Comparison of ENCODE assay signal across 12 mouse cellular contexts in the genomic region with DNA sequence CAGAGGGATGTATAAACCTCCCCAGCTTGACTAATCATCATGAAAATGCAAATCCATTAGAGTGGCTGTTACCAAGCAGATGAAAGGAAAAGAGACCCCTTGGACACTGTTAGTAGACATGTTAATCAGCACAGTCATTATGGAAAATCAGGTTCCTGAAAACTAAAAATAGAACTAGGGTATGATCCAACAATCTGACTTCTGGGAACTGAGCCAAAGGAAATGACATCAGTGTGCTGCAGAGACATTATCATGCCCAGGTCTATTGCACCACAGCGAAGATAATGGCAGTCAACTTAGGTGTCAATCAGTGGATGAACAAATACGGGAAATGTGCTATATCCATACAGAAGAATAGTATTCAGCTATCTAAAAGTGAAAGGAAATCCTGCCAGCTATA. TPM values are rescaled to one million over a fixed set of nuclear protein-coding genes. Genes with fewer than 3 reads are reported as not detected.
DNase-seq lines count a peak whose midpoint lies in the region; ATAC-seq and TF ChIP-seq lines count a peak whose summit lies in the region.
"Had no signal": no experiment of that assay in that cellular context is flagged by ENCODE, and none has a peak within 500 bp of the region (broad histone marks: within the 10 kb centered on the region; RNA-seq: fewer than 3 reads in every experiment).

No protein-coding gene starts in this region.

- H3K36me3 ChIP-seq in heart, postnatal 0 days (replicated peaks; ENCODE audit: control insufficient read depth, insufficient read depth, low read length), result no peaks in the 10 kb centered on the region
- H3K36me3 ChIP-seq: limb, embryonic 13.5 days had no signal

- no peak overlapping the region for H3K9ac ChIP-seq in heart, postnatal 0 days (replicated peaks; ENCODE audit: low read depth, low read length)
- H3K9ac ChIP-seq: limb, embryonic 13.5 days had no signal

- peak; percentile 93 for DNase-seq in heart, adult 11 months
- DNase-seq in heart, postnatal 25 days (ENCODE audit: low spot score), result no peak
- peak; percentile 87 for DNase-seq in 416B (ENCODE audit: low read depth)
- DNase-seq in heart, postnatal 0 days (ENCODE audit: low spot score), result peak; percentile 66
- DNase-seq in layer of hippocampus, adult 18-20 months (ENCODE audit: low spot score in 2 of 2), result no peak
- DNase-seq in B cell, adult 2 months, result no peak
- DNase-seq: adrenal gland, postnatal 25 days; gastrocnemius, postnatal 25 days; kidney, postnatal 25 days had no signal

- 12% methylated on average over 2 of the region's 2 CpGs for WGBS in heart, postnatal 0 days

- H3K27ac ChIP-seq in brown adipose tissue, adult 24 weeks (replicated peaks; ENCODE audit: low read depth, low read length), result peak overlapping the region; percentile 79
- H3K27ac ChIP-seq in heart, postnatal 0 days (ENCODE audit: low read depth), result peak overlapping the region; percentile 55; the same call in 1 of the 2 replicates
- H3K27ac ChIP-seq: limb, embryonic 13.5 days had no signal

- no peak overlapping the region for H3K4me3 ChIP-seq in brown adipose tissue, adult 24 weeks (ENCODE audit: insufficient read depth, low read depth, low read length)
- no peak overlapping the region for H3K4me3 ChIP-seq in heart, postnatal 0 days (ENCODE audit: low read depth, low read length)
- H3K4me3 ChIP-seq: limb, embryonic 13.5 days had no signal

- 0 out of 2 replicates have a peak, but pooled peaks have one; percentile 72 for TF ChIP-seq EP300 in heart, postnatal 0 days (IDR thresholded peaks at IDR 0.05; ENCODE audit: low read depth)

- no peaks in the 10 kb centered on the region for H3K27me3 ChIP-seq in heart, postnatal 0 days (ENCODE audit: control insufficient read depth, insufficient read depth, low read length)
- H3K27me3 ChIP-seq: limb, embryonic 13.5 days had no signal

- peak; percentile 82 for ATAC-seq in heart, postnatal 0 days (ENCODE audit: insufficient read depth, low read depth)
- no peak for ATAC-seq in erythroblast, adult 5-6 weeks (replicated peaks; ENCODE audit: low FRiP score, poor library complexity, severe bottlenecking)

- H3K4me2 ChIP-seq in heart, postnatal 0 days (ENCODE audit: low read depth, low read length), result no peak overlapping the region
- H3K4me2 ChIP-seq: limb, embryonic 13.5 days had no signal

- intact Hi-C loops in heart, postnatal 25 days (cut with DNase I), result loop anchor here (2.0 kb wide), 1 partner anchor 97 kb away; no protein-coding TSS in a partner anchor

- peaks cover 6% of the 10 kb centered on the region; the same call in 1 of the 2 replicates for H3K4me1 ChIP-seq in brown adipose tissue, adult 24 weeks (ENCODE audit: control insufficient read depth, insufficient read depth, insufficient read length, low read length)
- H3K4me1 ChIP-seq in heart, postnatal 0 days (ENCODE audit: control insufficient read depth, insufficient read depth), result 0 out of 2 replicates have a peak, but pooled peaks cover 5% of the 10 kb centered on the region
- H3K4me1 ChIP-seq: limb, embryonic 13.5 days had no signal

- no peak for TF ChIP-seq CTCF in heart, postnatal 0 days (IDR thresholded peaks at IDR 0.05; ENCODE audit: low read depth)

- peaks cover 8% of the 10 kb centered on the region; the same call in 1 of the 2 replicates for H3K9me3 ChIP-seq in heart, postnatal 0 days (replicated peaks; ENCODE audit: control insufficient read depth, low read length)
- H3K9me3 ChIP-seq: limb, embryonic 13.5 days had no signal

RNA-seq across cellular contexts. Expression of gene Cartpt, which starts 43.0 kb away (rescaled TPM):
- not detected for total RNA-seq in heart, postnatal 25 days (2021)
- not detected in 2 replicates for polyA plus RNA-seq in brown adipose tissue, adult 24 weeks (2012; ENCODE audit: insufficient read depth, insufficient read length, missing spikeins)
- not detected in 2 replicates for total RNA-seq in heart, postnatal 0 days (2014; rRNA removed; ENCODE audit: low replicate concordance)
- 1.1 TPM in 1 of 2 replicates, not detected in the other for polyA plus RNA-seq in heart, postnatal 0 days (2015; fragmentation: Nextera tagmentation; extraction: Ambion mirVana)
- total RNA-seq in erythroblast, adult 5-6 weeks (2015; ENCODE audit: low replicate concordance), result not detected in 2 replicates
- total RNA-seq in erythroblast, adult 5-6 weeks (2017; ENCODE audit: low replicate concordance), result not detected in 2 replicates
- 1 to 10 TPM; 2.7 to 2.9 TPM for total RNA-seq in layer of hippocampus, adult 18-20 months (2021)
- total RNA-seq: gastrocnemius, postnatal 25 days had no signal

Comparison
In these comparisons a context has a peak if more than half of its experiments do, and no peak if none do; other contexts are left out.
1. DNase-seq: peak in heart, adult 11 months (single experiment), 416B (single experiment) and heart, postnatal 0 days (single experiment); none in heart, postnatal 25 days (single experiment), layer of hippocampus, adult 18-20 months (0 of 2) and B cell, adult 2 months (0 of 2).